Mouse (Mus musculus): ENCODE measurements around the gene Noc3l. TPM values are rescaled to one million over a fixed set of nuclear protein-coding genes. Genes with fewer than 3 reads are reported as not detected.

The Noc3l gene
- 16.7 TPM for polyA plus RNA-seq (2014; fragmentation: Illumina TruSeq; extraction: RNeasy Lipid Tissue Mini Kit (QIAGEN cat#74804); ENCODE audit: low read depth, low replicate concordance)

DNA sequence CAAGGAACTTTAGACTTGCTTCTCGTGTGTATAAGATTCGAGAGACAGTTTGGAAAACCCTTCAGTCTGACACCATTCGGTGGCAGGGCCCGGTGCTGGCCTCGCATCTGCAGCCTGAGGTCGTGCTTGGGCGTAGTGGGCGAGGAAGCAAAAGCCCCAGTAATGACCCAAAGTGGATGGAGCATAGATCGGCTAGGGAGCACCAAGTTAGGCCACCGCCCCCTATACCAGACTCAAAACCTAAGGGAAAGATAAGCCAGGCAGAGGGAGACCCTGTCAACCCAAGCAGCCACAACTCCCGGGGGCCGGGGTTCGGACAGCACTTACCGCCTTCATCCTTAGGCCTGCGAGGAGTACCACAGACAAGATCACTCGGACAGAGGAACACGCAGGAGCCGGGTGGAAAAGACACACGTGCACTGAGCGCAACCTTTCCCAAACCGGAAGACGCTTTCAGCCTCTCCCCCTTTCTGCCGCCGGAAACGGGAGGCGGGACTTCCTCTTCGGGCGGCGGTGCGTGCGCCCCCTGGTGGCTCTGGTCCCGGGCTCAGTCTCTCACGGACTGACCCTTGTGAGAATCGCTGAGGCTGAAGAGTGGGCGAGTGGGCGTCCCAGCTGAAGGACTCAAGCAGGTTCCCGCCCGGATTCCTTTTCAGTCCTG, at the start of gene Noc3l:
Gene Noc3l, minus strand, starts transcription at position 472 of the 661 bp plus-strand sequence.

DNA sequence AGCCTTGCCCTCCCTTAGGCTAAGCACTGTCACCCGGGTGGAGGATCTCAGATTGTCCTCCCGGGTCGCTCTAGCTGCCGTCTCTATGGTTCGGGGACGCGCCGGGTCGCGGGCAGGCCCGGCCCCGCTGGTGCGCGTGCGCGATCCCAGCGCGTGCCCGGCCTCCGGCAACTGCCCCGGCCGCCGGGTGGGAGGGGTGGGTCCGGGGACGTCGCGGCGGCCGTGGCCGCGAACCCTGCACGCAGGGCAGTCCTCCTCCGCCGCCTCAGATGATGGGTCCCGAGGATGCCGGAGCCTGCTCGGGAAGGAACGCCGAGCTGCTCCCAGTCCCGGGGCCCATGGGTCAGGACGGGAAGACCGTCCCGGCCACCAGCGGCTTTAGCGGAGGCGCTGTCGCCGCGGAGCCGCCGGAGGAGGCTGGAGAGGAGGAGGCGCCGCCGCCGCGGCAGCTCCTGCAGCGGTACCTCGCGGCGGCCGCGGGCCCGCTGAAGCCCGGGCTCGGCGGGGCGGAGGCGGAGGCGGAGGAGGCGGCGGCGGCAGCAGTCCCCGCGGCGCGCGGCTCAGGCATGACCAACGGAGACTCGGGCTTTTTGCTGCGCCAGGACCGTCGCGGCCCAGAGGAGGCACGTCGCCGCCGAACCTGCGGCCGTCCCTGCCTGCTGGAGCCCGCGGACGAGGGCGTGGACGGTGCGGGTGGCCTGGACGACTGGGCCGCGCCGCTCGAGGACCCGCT, 17.6 kb upstream of the Noc3l start, which contains the start of gene Tbc1d12:
Gene Tbc1d12, plus strand, starts transcription at position 142 of the 733 bp plus-strand sequence.

Other genes with a start within 250 kb of the Noc3l start
- 22.7 TPM for gene Tbc1d12, start 17.3 kb upstream of the Noc3l start, polyA plus RNA-seq (2014; fragmentation: Illumina TruSeq; extraction: RNeasy Lipid Tissue Mini Kit (QIAGEN cat#74804); ENCODE audit: low read depth, low replicate concordance)
- 39.8 TPM for gene Hells, start 111.7 kb upstream of the Noc3l start, polyA plus RNA-seq (2014; fragmentation: Illumina TruSeq; extraction: RNeasy Lipid Tissue Mini Kit (QIAGEN cat#74804); ENCODE audit: low read depth, low replicate concordance)
- gene Cyp2c55, start 187.8 kb upstream of the Noc3l start, polyA plus RNA-seq (2014; fragmentation: Illumina TruSeq; extraction: RNeasy Lipid Tissue Mini Kit (QIAGEN cat#74804); ENCODE audit: low read depth, low replicate concordance) = 3,551 TPM
- gene Cyp2c65, start 241.8 kb upstream of the Noc3l start, polyA plus RNA-seq (2014; fragmentation: Illumina TruSeq; extraction: RNeasy Lipid Tissue Mini Kit (QIAGEN cat#74804); ENCODE audit: low read depth, low replicate concordance) = 135 TPM